Mouse (Mus musculus) heart, postnatal 0 days (tissue): Measurements from ENCODE around the gene Ly9.

ENCODE experiments used
- CTCF ChIP-seq: IDR thresholded peaks from 2 replicates; pipeline ENCODE4 v1.5.1; 2016; ENCODE audit warnings: antibody characterized with exemption, control low read depth, low read depth
- EP300 ChIP-seq: IDR thresholded peaks from 2 replicates; pipeline ENCODE4 v1.6.1; 2016; ENCODE audit warnings: antibody characterized with exemption, low read depth

- peak; percentile 73 for TF ChIP-seq CTCF
- TF ChIP-seq EP300, result no peak
Observed at GRCm38 (mm10) chr1:171566777-171567176, 40.4 kb downstream of the Ly9 start.
